Mouse (Mus musculus): Measurements from ENCODE around the gene Myh7b. TPM values are rescaled to one million over a fixed set of nuclear protein-coding genes. Genes with fewer than 3 reads are reported as not detected.
A peak's percentile ranks its signal among the peaks of the same experiment; 100 is the strongest.

Myh7b gene
- polyA plus RNA-seq, 1 experiment: not detected

DNA sequence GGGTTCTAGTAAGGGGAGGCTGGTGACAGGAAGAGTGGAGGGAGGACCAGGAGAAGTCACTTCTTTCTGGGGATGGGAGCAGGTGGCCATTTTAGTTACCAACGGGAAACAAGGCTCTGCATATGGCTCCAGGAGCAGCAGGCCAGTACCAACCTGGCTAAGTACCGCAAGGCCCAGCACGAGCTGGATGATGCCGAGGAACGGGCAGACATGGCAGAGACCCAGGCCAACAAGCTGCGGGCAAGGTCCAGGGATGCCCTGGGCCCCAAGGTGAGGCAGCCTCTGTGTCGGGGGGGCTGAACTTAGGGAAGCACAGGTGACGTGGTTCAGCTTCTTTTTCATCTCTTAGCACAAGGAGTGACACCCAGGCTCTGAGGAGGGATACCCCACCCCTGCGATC lies 22.7 kb downstream of the Myh7b start:
- no peak for TF ChIP-seq POLR2A (IDR thresholded peaks at IDR 0.05; ENCODE audit: insufficient read depth, low read depth, low read length)
- TF ChIP-seq CTCF (IDR thresholded peaks at IDR 0.05; ENCODE audit: insufficient read depth, low read depth, low read length): no peak
- Histone ChIP-seq H3K4me1 (ENCODE audit: control insufficient read depth, insufficient read depth, low read length) (peaks cover 21% of the 10 kb centered on the region), H3K4me3 (ENCODE audit: insufficient read depth, low read depth, low read length) (no peak overlapping the region), H3K27ac (ENCODE audit: insufficient read depth, low read depth, low read length) (no peak overlapping the region)
- WGBS: 89% methylated on average over 9 of the region's 9 CpGs

DNA sequence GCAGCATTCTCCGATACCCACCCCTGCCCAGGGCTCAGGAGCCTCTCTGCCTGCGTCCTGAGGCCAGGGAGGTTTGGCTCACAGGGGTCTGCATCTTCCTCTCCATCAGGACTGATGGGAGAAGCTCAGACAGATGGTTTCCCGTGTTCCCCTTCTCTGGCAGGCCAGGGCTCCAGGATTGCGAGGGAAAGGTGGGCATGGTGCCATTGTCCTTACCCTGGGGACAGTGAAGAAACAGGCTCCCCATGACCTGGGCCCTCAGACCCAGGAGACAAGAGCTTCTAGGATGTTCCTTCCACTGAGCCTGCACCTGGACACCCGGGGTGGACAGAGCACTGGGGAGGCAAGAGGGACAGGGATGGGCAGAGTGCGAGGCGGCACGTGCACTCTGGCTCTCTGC lies 23.6 kb downstream of the Myh7b start:
- WGBS: 91% methylated on average over 8 of the region's 8 CpGs
- Histone ChIP-seq H3K27ac (ENCODE audit: insufficient read depth, low read depth, low read length) (no peak overlapping the region), H3K4me3 (ENCODE audit: insufficient read depth, low read depth, low read length) (no peak overlapping the region), H3K4me1 (ENCODE audit: control insufficient read depth, insufficient read depth, low read length) (peaks cover 13% of the 10 kb centered on the region)
- TF ChIP-seq CTCF (IDR thresholded peaks at IDR 0.05; ENCODE audit: insufficient read depth, low read depth, low read length) (no peak), POLR2A (IDR thresholded peaks at IDR 0.05; ENCODE audit: insufficient read depth, low read depth, low read length) (no peak)

DNA sequence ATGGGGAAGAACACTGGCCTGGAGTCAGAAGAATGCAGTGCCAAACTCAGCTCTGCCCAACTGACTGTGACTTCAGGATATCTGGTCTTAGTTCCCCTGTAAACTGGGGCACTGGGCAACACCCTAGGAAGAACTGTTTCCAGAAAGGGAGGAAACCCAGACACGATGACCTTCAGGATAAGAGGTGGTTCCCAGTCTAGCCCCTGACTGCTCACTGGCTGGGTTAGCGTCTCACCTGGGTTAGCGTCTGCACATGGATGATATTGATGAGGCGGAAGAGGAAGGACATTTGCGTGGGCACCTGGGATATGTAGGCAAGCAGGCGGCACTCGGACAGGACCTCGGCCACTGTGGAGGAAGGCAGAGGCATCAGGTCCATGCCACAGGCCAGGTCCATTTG lies 24.9 kb downstream of the Myh7b start:
- 94% methylated on average over 8 of the region's 8 CpGs for WGBS
- Histone ChIP-seq H3K4me1 (ENCODE audit: control insufficient read depth, insufficient read depth, low read length) (peaks cover 5% of the 10 kb centered on the region; the same call in 1 of the 2 replicates), H3K27ac (ENCODE audit: insufficient read depth, low read depth, low read length) (no peak overlapping the region)

DNA sequence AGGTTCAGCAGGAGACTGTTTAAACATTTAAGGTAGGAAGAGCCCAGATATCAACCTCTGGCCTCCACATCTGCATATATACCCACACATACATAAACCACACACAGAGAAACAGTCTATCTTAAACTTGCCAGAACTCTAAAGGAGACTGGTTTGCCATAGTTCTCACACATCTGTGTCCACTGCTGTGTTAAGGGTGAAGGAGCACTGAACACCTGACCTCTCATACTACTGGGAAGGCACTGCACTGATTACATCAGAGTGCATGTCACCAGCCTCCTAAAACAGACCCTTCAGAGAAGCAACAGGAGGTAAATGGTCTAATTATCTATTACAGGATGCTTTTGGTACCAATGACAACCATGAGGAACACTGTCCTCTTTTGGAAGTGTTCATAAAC lies 25.9 kb downstream of the Myh7b start:
- Histone ChIP-seq H3K4me3 (ENCODE audit: insufficient read depth, low read depth, low read length) (no peak overlapping the region), H3K27ac (ENCODE audit: insufficient read depth, low read depth, low read length) (no peak overlapping the region), H3K4me1 (ENCODE audit: control insufficient read depth, insufficient read depth, low read length) (peaks cover 3% of the 10 kb centered on the region)
- TF ChIP-seq CTCF (IDR thresholded peaks at IDR 0.05; ENCODE audit: insufficient read depth, low read depth, low read length) (no peak), POLR2A (IDR thresholded peaks at IDR 0.05; ENCODE audit: insufficient read depth, low read depth, low read length) (no peak)

More for the DNA sequence above, 24.9 kb downstream of the Myh7b start:
- TF ChIP-seq CTCF (IDR thresholded peaks at IDR 0.05; ENCODE audit: insufficient read depth, low read depth, low read length): no peak
- no peak for TF ChIP-seq POLR2A (IDR thresholded peaks at IDR 0.05; ENCODE audit: insufficient read depth, low read depth, low read length)
- no peak overlapping the region for H3K4me3 ChIP-seq (ENCODE audit: insufficient read depth, low read depth, low read length)

DNA sequence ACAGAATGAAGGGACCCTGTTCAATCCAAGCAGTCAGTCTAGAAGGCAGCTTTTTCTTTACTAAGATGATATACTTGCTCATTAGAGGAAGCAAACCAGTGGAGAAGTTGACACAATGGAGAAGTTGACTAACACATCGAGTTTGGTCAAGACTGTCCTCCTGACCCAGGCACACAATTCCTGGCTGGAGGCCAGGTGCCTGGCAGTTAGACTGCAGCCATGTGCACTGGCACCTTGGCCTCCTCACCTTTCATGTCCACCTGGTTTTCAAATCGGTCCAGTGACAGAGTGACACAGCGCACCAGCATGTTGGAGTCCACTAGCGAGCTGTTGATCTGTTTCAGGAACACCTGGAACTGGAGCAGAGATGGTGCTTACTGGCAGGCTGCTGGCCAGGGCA lies 26.4 kb downstream of the Myh7b start:
- 87% methylated on average over 4 of the region's 4 CpGs for WGBS
- TF ChIP-seq CTCF (IDR thresholded peaks at IDR 0.05; ENCODE audit: insufficient read depth, low read depth, low read length): no peak
- no peak for TF ChIP-seq POLR2A (IDR thresholded peaks at IDR 0.05; ENCODE audit: insufficient read depth, low read depth, low read length)
- Histone ChIP-seq H3K4me1 (ENCODE audit: control insufficient read depth, insufficient read depth, low read length) (peaks cover 6% of the 10 kb centered on the region), H3K27ac (ENCODE audit: insufficient read depth, low read depth, low read length) (no peak overlapping the region), H3K4me3 (ENCODE audit: insufficient read depth, low read depth, low read length) (no peak overlapping the region)

DNA sequence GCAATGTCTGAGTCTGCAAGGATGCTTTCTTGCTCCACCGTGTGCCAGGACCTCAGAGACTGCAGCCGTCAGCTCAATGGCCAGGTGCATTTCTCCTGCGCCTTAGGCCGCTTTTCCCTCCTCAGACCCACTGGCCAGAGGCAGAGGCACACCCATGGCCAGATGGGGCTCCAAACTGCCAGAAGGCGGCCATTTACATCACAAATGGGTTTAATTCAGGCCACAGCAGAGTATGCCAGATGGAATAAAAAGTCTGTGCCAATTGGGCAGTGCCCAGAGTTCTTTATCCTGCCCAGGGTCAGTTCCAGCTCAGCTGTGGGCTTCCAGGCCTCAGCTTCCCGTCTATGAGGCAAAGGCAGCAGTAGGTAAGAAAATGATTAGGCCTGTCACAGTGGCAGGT lies 29.6 kb downstream of the Myh7b start:
- WGBS: 45% methylated on average over 6 of the region's 6 CpGs
- Histone ChIP-seq H3K27ac (ENCODE audit: insufficient read depth, low read depth, low read length) (0 out of 2 replicates have a peak overlapping the region, but pooled peaks have one; percentile 12), H3K4me1 (ENCODE audit: control insufficient read depth, insufficient read depth, low read length) (peaks cover 6% of the 10 kb centered on the region), H3K4me3 (ENCODE audit: insufficient read depth, low read depth, low read length) (no peak overlapping the region)
- TF ChIP-seq POLR2A (IDR thresholded peaks at IDR 0.05; ENCODE audit: insufficient read depth, low read depth, low read length) (no peak), CTCF (IDR thresholded peaks at IDR 0.05; ENCODE audit: insufficient read depth, low read depth, low read length) (no peak)

DNA sequence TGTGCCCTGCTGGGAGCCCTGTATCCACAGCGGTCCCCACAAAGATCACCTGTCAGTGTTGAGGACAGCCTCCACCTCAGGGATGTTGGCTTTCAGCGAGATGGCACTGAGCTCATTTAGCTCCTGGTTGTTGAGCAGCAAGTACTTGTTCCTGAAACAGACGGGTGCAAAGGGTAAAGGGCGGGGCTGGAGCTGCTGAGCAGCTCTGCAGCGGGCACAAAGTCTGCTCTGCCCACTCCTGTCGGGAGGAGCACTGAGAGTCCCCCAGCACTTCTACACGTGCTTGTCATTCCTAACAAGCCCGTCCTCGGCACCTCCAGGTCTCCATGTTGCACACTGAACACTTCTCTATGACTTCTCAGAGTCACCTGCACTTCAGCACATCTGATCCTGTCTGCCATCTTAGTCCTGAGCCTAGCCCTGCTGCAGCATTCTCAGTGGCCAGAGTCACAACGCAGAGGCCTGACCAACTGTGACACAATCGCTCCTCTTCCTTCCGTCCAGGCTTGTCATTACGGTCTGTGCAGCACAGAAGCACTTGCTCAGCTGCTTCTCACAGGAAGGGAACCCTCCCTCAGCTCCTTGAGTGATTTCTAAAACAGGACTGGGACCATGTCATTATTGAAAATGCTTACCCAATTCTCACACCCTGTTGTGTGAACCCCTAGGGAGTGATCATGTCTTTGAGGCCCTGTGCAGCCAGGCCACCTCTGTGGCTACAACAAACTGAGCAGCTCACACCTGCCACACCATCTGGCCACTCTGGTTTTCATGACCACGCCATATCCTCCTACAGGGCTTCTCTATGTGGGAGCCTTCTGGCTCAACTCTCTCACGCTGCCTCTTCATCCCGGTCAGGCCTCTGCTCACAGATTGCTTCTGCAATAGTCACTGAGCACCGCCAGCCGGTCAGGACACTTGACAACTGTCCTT lies 30.8 kb downstream of the Myh7b start:
- WGBS: 76% methylated on average over 18 of the region's 18 CpGs
- Histone ChIP-seq H3K27ac (ENCODE audit: insufficient read depth, low read depth, low read length) (no peak overlapping the region), H3K4me3 (ENCODE audit: insufficient read depth, low read depth, low read length) (no peak overlapping the region), H3K4me1 (ENCODE audit: control insufficient read depth, insufficient read depth, low read length) (peaks cover 6% of the 10 kb centered on the region)
- TF ChIP-seq POLR2A (IDR thresholded peaks at IDR 0.05; ENCODE audit: insufficient read depth, low read depth, low read length) (no peak), CTCF (IDR thresholded peaks at IDR 0.05; ENCODE audit: insufficient read depth, low read depth, low read length) (no peak)

DNA sequence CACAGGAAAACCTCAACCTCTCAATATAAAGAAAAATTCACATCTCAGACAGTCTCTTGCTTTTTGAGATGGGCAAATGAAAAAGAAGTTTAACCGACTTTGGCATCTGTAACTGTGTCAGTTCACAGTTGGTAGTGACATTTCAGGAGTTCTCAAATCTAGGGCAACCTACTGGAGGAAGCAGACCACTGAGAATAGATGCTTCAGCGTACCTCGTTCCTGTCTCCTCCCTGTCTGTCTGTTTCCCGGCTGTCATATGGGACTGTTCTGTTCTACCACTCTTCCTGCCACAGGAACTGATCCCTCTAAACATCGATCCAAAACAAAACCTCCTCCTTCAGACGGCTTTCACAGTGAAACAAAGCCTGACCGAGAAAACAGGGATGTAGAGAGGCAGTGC lies 34.7 kb downstream of the Myh7b start:
- H3K27ac ChIP-seq (ENCODE audit: insufficient read depth, low read depth, low read length): no peak overlapping the region
- TF ChIP-seq CTCF (IDR thresholded peaks at IDR 0.05; ENCODE audit: insufficient read depth, low read depth, low read length): no peak
- no peak for TF ChIP-seq POLR2A (IDR thresholded peaks at IDR 0.05; ENCODE audit: insufficient read depth, low read depth, low read length)
- H3K4me3 ChIP-seq (ENCODE audit: insufficient read depth, low read depth, low read length): no peak overlapping the region
- peaks cover 6% of the 10 kb centered on the region for H3K4me1 ChIP-seq (ENCODE audit: control insufficient read depth, insufficient read depth, low read length)
- WGBS: 64% methylated on average over 7 of the region's 7 CpGs

DNA sequence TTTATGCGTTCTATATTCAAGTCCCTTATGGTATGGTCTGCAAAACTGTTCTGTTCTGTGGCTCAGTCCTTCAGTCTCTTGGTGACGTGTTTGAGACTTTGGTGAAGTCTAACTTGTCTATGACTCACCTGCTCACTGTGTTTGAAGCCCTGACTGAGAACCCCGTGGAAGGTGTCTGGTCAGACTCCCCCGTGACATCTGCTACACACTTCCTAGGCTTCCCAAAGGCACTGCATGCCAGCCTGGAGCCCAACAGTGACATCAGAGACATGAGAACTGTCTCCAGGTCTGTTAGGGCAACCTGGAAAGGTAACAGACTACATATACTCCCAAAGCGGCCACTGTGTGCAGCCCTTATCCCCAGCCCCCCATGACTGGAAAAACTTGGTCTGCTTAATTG lies 41.6 kb downstream of the Myh7b start:
- WGBS: 95% methylated on average over 5 of the region's 5 CpGs
- TF ChIP-seq POLR2A (IDR thresholded peaks at IDR 0.05; ENCODE audit: insufficient read depth, low read depth, low read length): no peak
- no peak for TF ChIP-seq CTCF (IDR thresholded peaks at IDR 0.05; ENCODE audit: insufficient read depth, low read depth, low read length)
- Histone ChIP-seq H3K27ac (ENCODE audit: insufficient read depth, low read depth, low read length) (no peak overlapping the region), H3K4me3 (ENCODE audit: insufficient read depth, low read depth, low read length) (no peak overlapping the region), H3K4me1 (ENCODE audit: control insufficient read depth, insufficient read depth, low read length) (no peaks in the 10 kb centered on the region)
